Mouse (Mus musculus): ENCODE data around the gene Trpm4. TPM values are rescaled to one million over a fixed set of nuclear protein-coding genes. Genes with fewer than 3 reads are reported as not detected.
A peak's percentile ranks its signal among the peaks of the same experiment; 100 is the strongest.

Trpm4 gene
- polyA plus RNA-seq, 1 experiment from 2014 or later: 21.9 TPM

GRCm38 (mm10) chr7:45340669-45341068 is 7.1 kb upstream of the Trpm4 start:
- H3K4me2 ChIP-seq (replicated peaks; ENCODE audit: low read depth, low read length): peak overlapping the region; percentile 87
- H3K4me1 ChIP-seq (ENCODE audit: insufficient read depth, low read depth, low read length): peaks cover 14% of the 10 kb centered on the region; the same call in 1 of the 2 replicates
- H3K27me3 ChIP-seq (replicated peaks; ENCODE audit: insufficient read depth, low read length): no peaks in the 10 kb centered on the region
- no peaks in the 10 kb centered on the region for H3K36me3 ChIP-seq (ENCODE audit: insufficient read depth, low read length)
- TF ChIP-seq EP300 (IDR thresholded peaks at IDR 0.05) (no peak), CTCF (IDR thresholded peaks at IDR 0.05) (no peak)
- H3K4me3 ChIP-seq (ENCODE audit: low read depth, low read length): 0 out of 2 replicates have a peak overlapping the region, but pooled peaks have one; percentile 48
- H3K9ac ChIP-seq (replicated peaks; ENCODE audit: low read depth): 0 out of 2 replicates have a peak overlapping the region, but pooled peaks have one; percentile 3
- ATAC-seq: no peak
- DNase-seq (ENCODE audit: low spot score): peak; percentile 72
- no peak overlapping the region for H3K27ac ChIP-seq (ENCODE audit: low read length)
- 1% methylated on average over 11 of the region's 11 CpGs for WGBS
- H3K9me3 ChIP-seq (ENCODE audit: low read length): no peaks in the 10 kb centered on the region

DNA sequence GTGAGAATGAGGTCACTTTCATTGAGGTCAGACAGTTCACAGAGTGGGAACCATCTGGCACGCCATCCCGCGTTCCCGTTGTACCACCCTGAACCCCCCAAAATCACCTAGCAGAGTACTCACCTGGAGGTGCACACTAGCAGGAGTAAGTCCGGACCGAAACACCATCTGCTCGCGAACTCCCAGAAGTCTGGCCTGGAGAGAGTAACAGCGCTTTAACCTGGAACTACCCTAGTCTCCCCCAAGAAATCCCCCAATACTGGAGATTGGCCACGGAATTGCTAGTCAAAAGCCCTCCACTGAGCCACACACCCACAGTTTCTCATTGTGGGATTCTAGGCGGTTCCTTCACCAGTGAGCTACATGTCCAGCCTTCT is 6.5 kb upstream of the Trpm4 start:
- H3K36me3 ChIP-seq (ENCODE audit: insufficient read depth, low read length): no peaks in the 10 kb centered on the region
- no peaks in the 10 kb centered on the region for H3K9me3 ChIP-seq (ENCODE audit: low read length)
- peak overlapping the region; percentile 36; the same call in 1 of the 2 replicates for H3K9ac ChIP-seq (replicated peaks; ENCODE audit: low read depth)
- peaks cover 14% of the 10 kb centered on the region; the same call in 1 of the 2 replicates for H3K4me1 ChIP-seq (ENCODE audit: insufficient read depth, low read depth, low read length)
- 1% methylated on average over 11 of the region's 11 CpGs for WGBS
- no peaks in the 10 kb centered on the region for H3K27me3 ChIP-seq (replicated peaks; ENCODE audit: insufficient read depth, low read length)
- ATAC-seq (no peak), DNase-seq (ENCODE audit: low spot score) (no peak)
- peak overlapping the region; percentile 48 for H3K4me3 ChIP-seq (ENCODE audit: low read depth, low read length)
- H3K4me2 ChIP-seq (replicated peaks; ENCODE audit: low read depth, low read length): peak overlapping the region; percentile 87
- no peak overlapping the region for H3K27ac ChIP-seq (ENCODE audit: low read length)
- no peak for TF ChIP-seq CTCF (IDR thresholded peaks at IDR 0.05)
- no peak for TF ChIP-seq EP300 (IDR thresholded peaks at IDR 0.05)

DNA sequence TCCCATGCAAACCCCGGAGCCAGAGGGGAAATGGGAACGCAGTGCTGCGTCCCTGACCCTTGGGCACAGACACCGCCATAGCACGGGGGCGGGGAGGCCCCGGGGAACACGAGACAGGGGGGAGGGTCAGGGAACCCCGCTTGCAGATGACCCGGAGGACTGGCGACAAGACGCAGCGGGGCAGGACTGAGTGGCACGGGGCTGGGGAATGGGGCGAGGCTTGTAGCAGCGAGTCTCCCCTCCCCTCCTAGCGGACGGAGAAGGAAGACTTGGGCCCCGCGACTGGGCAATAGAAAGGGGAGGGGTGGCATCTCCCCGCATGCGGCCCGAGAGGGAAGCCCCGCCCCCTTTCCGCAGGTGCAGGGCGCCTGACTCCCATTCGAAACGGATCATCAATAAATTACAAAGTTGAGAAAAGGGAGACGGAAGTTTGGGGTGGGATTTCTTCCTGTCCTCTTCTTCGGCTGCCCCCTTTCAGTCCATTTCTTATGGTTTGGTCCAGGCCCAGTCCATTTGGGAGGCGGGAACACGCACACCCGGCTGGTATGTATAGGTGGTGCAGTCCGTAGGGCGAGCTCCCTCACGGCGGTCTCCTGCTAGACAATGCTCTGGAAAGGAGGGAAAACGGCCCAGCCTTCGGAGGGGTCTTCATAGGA is 6.0 kb upstream of the Trpm4 start:
- Histone ChIP-seq H3K36me3 (ENCODE audit: insufficient read depth, low read length) (no peaks in the 10 kb centered on the region), H3K4me2 (replicated peaks; ENCODE audit: low read depth, low read length) (peak overlapping the region; percentile 87), H3K4me3 (ENCODE audit: low read depth, low read length) (peak overlapping the region; percentile 48), H3K9ac (replicated peaks; ENCODE audit: low read depth) (peak overlapping the region; percentile 36), H3K27ac (ENCODE audit: low read length) (peak overlapping the region; percentile 32; the same call in 1 of the 2 replicates), H3K27me3 (replicated peaks; ENCODE audit: insufficient read depth, low read length) (no peaks in the 10 kb centered on the region), H3K9me3 (ENCODE audit: low read length) (no peaks in the 10 kb centered on the region), H3K4me1 (ENCODE audit: insufficient read depth, low read depth, low read length) (peaks cover 14% of the 10 kb centered on the region; the same call in 1 of the 2 replicates)
- ATAC-seq (peak; percentile 81), DNase-seq (ENCODE audit: low spot score) (peak; percentile 92)
- under 1% methylated on average over 35 of the region's 39 CpGs for WGBS
- TF ChIP-seq CTCF (IDR thresholded peaks at IDR 0.05): peak; percentile 68
- TF ChIP-seq EP300 (IDR thresholded peaks at IDR 0.05): no peak; the same call in 1 of the 2 replicates

DNA sequence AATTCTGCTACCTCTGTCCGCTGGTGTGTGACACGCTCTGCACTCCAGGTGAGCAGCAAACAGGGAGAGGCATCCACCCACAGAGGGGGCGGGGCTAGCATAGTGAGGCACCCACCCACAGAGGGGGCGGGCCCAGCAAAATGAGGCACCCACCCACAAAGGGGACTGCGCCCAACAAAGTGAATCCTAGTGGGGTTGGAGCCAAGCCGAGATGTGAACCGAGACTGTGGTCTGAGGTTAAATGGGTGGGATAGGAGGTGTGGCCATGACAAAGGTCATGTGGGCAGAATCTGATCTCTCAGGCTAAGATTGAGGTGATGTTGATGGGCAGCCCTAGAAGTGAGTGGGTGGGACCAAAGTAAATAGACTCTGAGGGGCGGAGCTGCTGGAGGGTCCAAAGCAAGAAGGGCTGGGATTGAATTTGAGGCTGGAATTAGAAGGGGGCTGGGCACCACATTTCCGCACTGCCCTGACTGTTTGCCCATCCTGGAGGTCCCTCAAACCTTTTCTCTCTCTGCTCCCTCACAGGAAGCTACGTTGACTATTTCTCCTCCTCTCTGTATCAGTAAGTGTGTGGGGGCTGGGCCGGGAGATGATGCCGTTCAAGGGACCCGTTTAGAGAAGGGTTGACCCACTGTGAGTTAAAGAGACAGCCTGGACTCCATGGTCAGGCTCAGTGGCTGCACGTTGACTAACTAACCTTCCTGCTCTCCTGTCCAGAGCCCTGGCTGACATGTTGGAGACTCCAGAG is 4.8 kb upstream of the Trpm4 start:
- H3K4me2 ChIP-seq (replicated peaks; ENCODE audit: low read depth, low read length): peak overlapping the region; percentile 87
- no peaks in the 10 kb centered on the region for H3K27me3 ChIP-seq (replicated peaks; ENCODE audit: insufficient read depth, low read length)
- H3K9ac ChIP-seq (replicated peaks; ENCODE audit: low read depth): no peak overlapping the region
- ATAC-seq: peak; percentile 9
- WGBS: 2% methylated on average over 14 of the region's 14 CpGs
- TF ChIP-seq EP300 (IDR thresholded peaks at IDR 0.05) (no peak), CTCF (IDR thresholded peaks at IDR 0.05) (no peak)
- H3K4me3 ChIP-seq (ENCODE audit: low read depth, low read length): no peak overlapping the region
- peaks cover 14% of the 10 kb centered on the region; the same call in 1 of the 2 replicates for H3K4me1 ChIP-seq (ENCODE audit: insufficient read depth, low read depth, low read length)
- peak; percentile 57 for DNase-seq (ENCODE audit: low spot score)
- H3K36me3 ChIP-seq (ENCODE audit: insufficient read depth, low read length): no peaks in the 10 kb centered on the region
- H3K27ac ChIP-seq (ENCODE audit: low read length): 0 out of 2 replicates have a peak overlapping the region, but pooled peaks have one; percentile 11
- H3K9me3 ChIP-seq (ENCODE audit: low read length): no peaks in the 10 kb centered on the region

DNA sequence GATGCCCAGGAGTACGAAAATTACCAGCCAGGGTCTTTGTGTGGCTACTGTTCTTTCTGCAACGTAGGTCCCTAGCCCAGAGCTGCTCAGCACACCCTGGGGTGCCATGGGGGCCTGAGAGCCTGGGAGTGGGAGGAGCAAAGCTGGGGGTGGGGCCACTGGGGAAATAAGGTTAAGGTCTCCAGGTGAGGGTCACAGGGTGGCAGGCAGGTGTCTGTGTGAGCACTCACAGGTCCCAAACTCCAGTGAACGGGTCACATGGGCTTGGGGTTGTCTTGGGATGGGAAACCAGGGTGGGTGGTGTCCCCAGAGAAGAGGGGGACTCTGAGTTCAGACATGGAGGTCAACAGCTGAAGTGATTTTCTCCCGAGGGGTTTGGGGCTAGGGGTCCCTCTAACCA is 3.9 kb upstream of the Trpm4 start:
- Histone ChIP-seq H3K4me2 (replicated peaks; ENCODE audit: low read depth, low read length) (no peak overlapping the region), H3K4me1 (ENCODE audit: insufficient read depth, low read depth, low read length) (peaks cover 14% of the 10 kb centered on the region; the same call in 1 of the 2 replicates), H3K27me3 (replicated peaks; ENCODE audit: insufficient read depth, low read length) (no peaks in the 10 kb centered on the region), H3K4me3 (ENCODE audit: low read depth, low read length) (no peak overlapping the region), H3K9me3 (ENCODE audit: low read length) (no peaks in the 10 kb centered on the region), H3K36me3 (ENCODE audit: insufficient read depth, low read length) (no peaks in the 10 kb centered on the region), H3K9ac (replicated peaks; ENCODE audit: low read depth) (no peak overlapping the region), H3K27ac (ENCODE audit: low read length) (no peak overlapping the region)
- no peak for TF ChIP-seq EP300 (IDR thresholded peaks at IDR 0.05)
- no peak for TF ChIP-seq CTCF (IDR thresholded peaks at IDR 0.05)
- no peak for DNase-seq (ENCODE audit: low spot score)
- no peak for ATAC-seq
- 17% methylated on average over 4 of the region's 4 CpGs for WGBS

GRCm38 (mm10) chr7:45336319-45336718 is 2.7 kb upstream of the Trpm4 start:
- no peak for TF ChIP-seq EP300 (IDR thresholded peaks at IDR 0.05)
- TF ChIP-seq CTCF (IDR thresholded peaks at IDR 0.05): no peak
- ATAC-seq (no peak), DNase-seq (ENCODE audit: low spot score) (no peak)
- Histone ChIP-seq H3K4me3 (ENCODE audit: low read depth, low read length) (no peak overlapping the region), H3K4me1 (ENCODE audit: insufficient read depth, low read depth, low read length) (peaks cover 18% of the 10 kb centered on the region; the same call in 1 of the 2 replicates), H3K27ac (ENCODE audit: low read length) (no peak overlapping the region), H3K9ac (replicated peaks; ENCODE audit: low read depth) (no peak overlapping the region), H3K9me3 (ENCODE audit: low read length) (no peaks in the 10 kb centered on the region), H3K36me3 (ENCODE audit: insufficient read depth, low read length) (no peaks in the 10 kb centered on the region), H3K27me3 (replicated peaks; ENCODE audit: insufficient read depth, low read length) (no peaks in the 10 kb centered on the region), H3K4me2 (replicated peaks; ENCODE audit: low read depth, low read length) (no peak overlapping the region)
- WGBS: 85% methylated on average over 4 of the region's 4 CpGs

Data from lung, postnatal 0 days (tissue).